Mouse (Mus musculus): ENCODE data around the gene Dpy19l3.

- TF ChIP-seq POLR2A (IDR thresholded peaks at IDR 0.05; ENCODE audit: insufficient read depth, low read depth, low read length) (no peak), CTCF (IDR thresholded peaks at IDR 0.05; ENCODE audit: insufficient read depth, low read depth, low read length) (no peak)
These were observed 35.7 kb downstream of the Dpy19l3 start for GRCm38 (mm10) chr7:35718421-35719178.

All from olfactory bulb, adult 2 months (tissue).